8 mouse cellular contexts compared by ENCODE assay signal in genomic region chr14:21500154-21501047, GRCm38 (mm10). TPM values are rescaled to one million over a fixed set of nuclear protein-coding genes. Genes with fewer than 3 reads are reported as not detected.
DNase-seq lines count a peak whose midpoint lies in the region; ATAC-seq and TF ChIP-seq lines count a peak whose summit lies in the region.

No protein-coding gene starts in this region.

- H3K4me2 ChIP-seq in forebrain, embryonic 15.5 days (replicated peaks) = peak overlapping the region; percentile 91

- DNase-seq in ES-E14 (ENCODE audit: low read depth, low spot score) = peak; percentile 99
- peak; percentile 100 for DNase-seq in cerebellum, adult 11-12 months
- peak; percentile 100 for DNase-seq in heart, postnatal 25 days (ENCODE audit: low spot score)
- peak; percentile 99 to 100 for DNase-seq in layer of hippocampus, adult 18-20 months (ENCODE audit: low spot score in 2 of 2)
- DNase-seq in lung, adult 2 months = peak; percentile 99
- DNase-seq in thymus, adult 18-20 months = peak; percentile 99 to 100

- no peaks in the 10 kb centered on the region for H3K9me3 ChIP-seq in ES-E14 (ENCODE audit: control insufficient read depth, insufficient read depth, low read depth, low read length)
- no peaks in the 10 kb centered on the region for H3K9me3 ChIP-seq in forebrain, embryonic 15.5 days

- H3K4me1 ChIP-seq in ES-E14 (ENCODE audit: control insufficient read depth in 2 of 2, insufficient read depth in 2 of 2, low read length in 2 of 2, poor library complexity in 1 of 2) = peaks cover 10 to 13% of the 10 kb centered on the region in 2 experiments
- H3K4me1 ChIP-seq in forebrain, embryonic 15.5 days = peaks cover 45% of the 10 kb centered on the region
- peaks cover 6% of the 10 kb centered on the region; the same call in 1 of the 2 replicates for H3K4me1 ChIP-seq in lung, adult 2 months (ENCODE audit: control insufficient read depth, insufficient read depth, low read length)

- no peaks in the 10 kb centered on the region for H3K27me3 ChIP-seq in forebrain, embryonic 15.5 days

- WGBS in forebrain, embryonic 15.5 days = under 1% methylated on average over 73 of the region's 75 CpGs
- under 1% methylated on average over 71 of the region's 75 CpGs for WGBS in lung, adult 2 months

- peak overlapping the region; percentile 97 for H3K27ac ChIP-seq in ES-E14 (ENCODE audit: insufficient read depth, low read depth, low read length, poor library complexity, severe bottlenecking)
- peak overlapping the region; percentile 99 for H3K27ac ChIP-seq in forebrain, embryonic 15.5 days (replicated peaks)

- H3K9ac ChIP-seq in ES-E14 (ENCODE audit: insufficient read depth, low read depth, low read length, poor library complexity, severe bottlenecking) = peak overlapping the region; percentile 88
- peak overlapping the region; percentile 99 for H3K9ac ChIP-seq in forebrain, embryonic 15.5 days (replicated peaks)

- H3K36me3 ChIP-seq in ES-E14 (ENCODE audit: control insufficient read depth, insufficient read depth, low read length, poor library complexity, severe bottlenecking) = peaks cover 11% of the 10 kb centered on the region
- H3K36me3 ChIP-seq in forebrain, embryonic 15.5 days = no peaks in the 10 kb centered on the region

- peak; percentile 97 for ATAC-seq in forebrain, embryonic 15.5 days (replicated peaks)
- ATAC-seq in neutrophil, adult 5-6 weeks (ENCODE audit: extremely low read depth, insufficient number of reproducible peaks, low FRiP score, poor library complexity, severe bottlenecking) = peak; percentile 84

- intact Hi-C loops in heart, postnatal 25 days (cut with DNase I) = loop anchor here (2.0 to 10.0 kb wide), 2 partner anchors 110 to 344 kb away; partner anchors contain the start of gene Comtd1

- TF ChIP-seq POLR2A in lung, adult 2 months (IDR thresholded peaks at IDR 0.05; ENCODE audit: borderline replicate concordance, extremely low read depth, low read depth, low read length) = peak; percentile 56

- in situ Hi-C loops in ES-E14 (cut with MboI; ENCODE audit: low sequenced_read_pairs in 2 of 2, unreplicated experiment in 2 of 2) = no loop called here

- H3K4me3 ChIP-seq in ES-E14 (ENCODE audit: insufficient read depth in 1 of 2, low read depth in 1 of 2, low read length in 2 of 2, poor library complexity in 1 of 2, severe bottlenecking in 1 of 2) = peak overlapping the region; percentile 90 to 93
- peak overlapping the region; percentile 83 for H3K4me3 ChIP-seq in forebrain, embryonic 15.5 days
- peak overlapping the region; percentile 79 for H3K4me3 ChIP-seq in lung, adult 2 months (replicated peaks; ENCODE audit: extremely low read depth, low read depth, low read length)

- no peak for TF ChIP-seq CTCF in lung, adult 2 months (IDR thresholded peaks at IDR 0.05; ENCODE audit: insufficient read depth, low read length)

TF ChIP-seq in ES-E14, 5 proteins besides CTCF, POLR2A, EP300 and RAD21:
- TF ChIP-seq ZC3H11A (IDR thresholded peaks at IDR 0.05; ENCODE audit: borderline replicate concordance, low read depth, low read length) (no peak), HCFC1 (IDR thresholded peaks at IDR 0.05; ENCODE audit: borderline replicate concordance, insufficient read depth, low read length) (peak; percentile 55; the same call in 1 of the 2 replicates), CHD2 (IDR thresholded peaks at IDR 0.05; ENCODE audit: low read depth, low read length) (peak; percentile 90), ZNF384 (IDR thresholded peaks at IDR 0.05; ENCODE audit: low read depth, low read length) (0 out of 2 replicates have a peak, but pooled peaks have one; percentile 3), MAFK (IDR thresholded peaks at IDR 0.05; ENCODE audit: insufficient read depth, low read depth, low read length) (no peak)

RNA-seq across cellular contexts. Expression of gene Kat6b, which starts 19.2 kb away (rescaled TPM):
- 172 and 204 TPM in 2 replicates for total RNA-seq in ES-E14 (2012; rRNA removed)
- polyA plus RNA-seq in forebrain, embryonic 15.5 days (2015; fragmentation: Nextera tagmentation; extraction: Ambion mirVana) = 29.5 and 31.5 TPM in 2 replicates
- total RNA-seq in heart, postnatal 25 days (2021) = 10 to 100 TPM; 28.1 to 32.6 TPM
- total RNA-seq in layer of hippocampus, adult 18-20 months (2021) = 100 to 1,000 TPM; 106 to 120 TPM
- polyA plus RNA-seq in lung, adult 2 months (2012; rRNA removed) = 9.5 and 11.5 TPM in 2 replicates
- total RNA-seq in neutrophil, adult 5-6 weeks (2017) = 19.8 and 34.1 TPM in 2 replicates

Comparison
In these comparisons a context has a peak if more than half of its experiments do, and no peak if none do; other contexts are left out.
1. Peak in every context shown above with its lines: DNase-seq, ATAC-seq, H3K4me3 ChIP-seq and H3K27ac ChIP-seq.